Mouse (Mus musculus) limb, embryonic 14.5 days (tissue): Measurements from ENCODE around the gene Zic4. TPM values are rescaled to one million over a fixed set of nuclear protein-coding genes. Genes with fewer than 3 reads are reported as not detected.
A peak's percentile ranks its signal among the peaks of the same experiment; 100 is the strongest.

Experiments used
- ATAC-seq: fragments of 200-750 bp; cut with Nextera tagmentation; 2 replicates; pipeline ENCODE4 v1.8.0; 2017; ENCODE audit warnings: low read depth, moderate number of reproducible peaks, moderate TSS enrichment; ENCODE audit not compliant: low FRiP score
- DNase-seq: peaks from one replicate; pipeline ENCODE4 v3.0.0-alpha.2; 2015; ENCODE audit warnings: low spot score
- H3K27ac ChIP-seq: fragments of 300-500 bp; sonication (generic); replicated peaks from 2 replicates; pipeline ENCODE4 v1.5.1; 2014; ENCODE audit warnings: low read depth, mild to moderate bottlenecking, low read length, moderate library complexity, mixed read lengths
- H3K27me3 ChIP-seq: fragments of 300-500 bp; sonication (generic); 2 replicates; pipeline ENCODE4 v1.6.1; 2014; ENCODE audit warnings: low read length, mixed read lengths; ENCODE audit not compliant: control insufficient read depth, insufficient read depth
- H3K36me3 ChIP-seq: fragments of 300-500 bp; sonication (generic); 2 replicates; pipeline ENCODE4 v1.6.1; 2014; ENCODE audit warnings: mild to moderate bottlenecking, low read length, moderate library complexity, mixed read lengths; ENCODE audit not compliant: control insufficient read depth, insufficient read depth
- H3K4me1 ChIP-seq: fragments of 300-500 bp; sonication (generic); 2 replicates; pipeline ENCODE4 v1.6.1; 2014; ENCODE audit warnings: antibody characterized with exemption, low read length, mixed read lengths; ENCODE audit not compliant: control insufficient read depth, insufficient read depth
- H3K4me2 ChIP-seq: fragments of 300-500 bp; sonication (generic); replicated peaks from 2 replicates; pipeline ENCODE4 v1.6.1; 2014; ENCODE audit warnings: low read depth, mild to moderate bottlenecking, low read length, moderate library complexity; ENCODE audit not compliant: severe bottlenecking
- H3K4me3 ChIP-seq: fragments of 300-500 bp; sonication (generic); replicated peaks from 2 replicates; pipeline ENCODE4 v1.5.1; 2014; ENCODE audit warnings: low read length
- H3K9ac ChIP-seq: fragments of 300-500 bp; sonication (generic); 2 replicates; pipeline ENCODE4 v1.6.1; 2014; ENCODE audit warnings: mild to moderate bottlenecking, low read depth, low read length, moderate library complexity; ENCODE audit not compliant: severe bottlenecking
- H3K9me3 ChIP-seq: fragments of 300-500 bp; sonication (generic); 2 replicates; pipeline ENCODE4 v1.6.1; 2016; ENCODE audit warnings: low read length; ENCODE audit not compliant: control insufficient read depth
- POLR2A ChIP-seq: fragments of 200-500 bp; IDR thresholded peaks from 2 replicates; pipeline ENCODE4 v1.8.0; 2012; ENCODE audit warnings: inconsistent platforms, mild to moderate bottlenecking, moderate library complexity, borderline replicate concordance; ENCODE audit not compliant: insufficient read depth, insufficient read length; ENCODE audit errors: extremely low read depth
- WGBS: fragments of 180-500 bp; shearing (Covaris S2); extraction: QIAGEN DNeasy Blood & Tissue Kit; methylation state at CpG from one replicate; pipeline ENCODE4 v1.1.7; 2014; 5-methylcytosine and 5-hydroxymethylcytosine counted together
- polyA plus RNA-seq, 2 experiments: library from polyadenylated mRNA; depleted of rRNA in 1 of 2; stranded (reverse) in 1 of 2; unstranded in 1 of 2; fragments of >200 nt; fragmentation: Nextera tagmentation in 1 of 2; extraction: Ambion mirVana in 1 of 2; gene quantifications; 2 replicates each; pipeline versions ENCODE4 v1.2.1 to v1.2.3; 2012 to 2014

The Zic4 gene
- polyA plus RNA-seq (2012; rRNA removed) (0.38 and 0.69 TPM in 2 replicates), polyA plus RNA-seq (2014; fragmentation: Nextera tagmentation; extraction: Ambion mirVana) (0.10 and 0.39 TPM in 2 replicates)

- no peak for TF ChIP-seq POLR2A
- Histone ChIP-seq H3K36me3 (no peaks in the 10 kb centered on the region), H3K4me2 (peak within 1 kb of the TSS; percentile 47), H3K9me3 (no peaks in the 10 kb centered on the region), H3K4me3 (peak within 1 kb of the TSS; percentile 34), H3K9ac (peak within 1 kb of the TSS; percentile 34; the same call in 1 of the 2 replicates), H3K27me3 (peaks cover 86% of the 10 kb centered on the region), H3K4me1 (peaks cover 3% of the 10 kb centered on the region; the same call in 1 of the 2 replicates), H3K27ac (no peak within 1 kb of the TSS)
- DNase-seq: no peak
- 1% methylated on average over 44 of the region's 45 CpGs for WGBS
- ATAC-seq: peak; percentile 21; the same call in 1 of the 2 replicates
Observed at GRCm38 (mm10) chr9:91361856-91362601, at the start of gene Zic4. Gene Zic4 (plus strand): TSS chr9:91362413.

- no peak overlapping the region for H3K4me2 ChIP-seq
Observed at GRCm38 (mm10) chr9:91347591-91347990, 14.6 kb upstream of the Zic4 start.

DNA sequence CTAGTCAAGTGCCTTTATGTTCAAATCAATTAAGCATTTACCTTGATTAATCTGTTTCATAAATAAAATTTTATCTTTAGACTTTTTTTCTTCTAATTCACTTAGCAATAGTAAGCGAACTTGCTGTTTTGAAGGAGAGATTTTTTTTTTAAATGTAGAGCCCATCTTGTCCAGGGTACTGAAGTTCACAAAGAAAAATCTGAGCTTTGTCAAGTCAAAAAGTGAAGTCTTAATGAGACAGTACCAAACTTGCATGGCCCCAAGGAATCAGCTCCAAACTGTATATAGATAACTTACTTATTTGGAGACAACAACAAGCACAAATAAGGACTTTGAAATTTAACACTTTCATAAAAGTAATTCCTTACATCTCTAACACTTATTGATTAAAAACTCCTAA lies 13.5 kb upstream of the Zic4 start:
- H3K4me1 ChIP-seq: no peaks in the 10 kb centered on the region
- WGBS: 38% methylated on average over 1 of the region's 1 CpGs
- no peak overlapping the region for H3K4me3 ChIP-seq
- no peak overlapping the region for H3K9ac ChIP-seq
- no peak overlapping the region for H3K27ac ChIP-seq
- DNase-seq (no peak), ATAC-seq (no peak)
- H3K36me3 ChIP-seq: no peaks in the 10 kb centered on the region
- H3K4me2 ChIP-seq: no peak overlapping the region
- no peak for TF ChIP-seq POLR2A
- no peaks in the 10 kb centered on the region for H3K9me3 ChIP-seq
- peaks cover 50% of the 10 kb centered on the region for H3K27me3 ChIP-seq

More at GRCm38 (mm10) chr9:91347591-91347990, 14.6 kb upstream of the Zic4 start:
- Histone ChIP-seq H3K4me1 (no peaks in the 10 kb centered on the region), H3K9ac (no peak overlapping the region), H3K36me3 (no peaks in the 10 kb centered on the region), H3K27ac (no peak overlapping the region), H3K4me3 (no peak overlapping the region), H3K9me3 (no peaks in the 10 kb centered on the region), H3K27me3 (peaks cover 38% of the 10 kb centered on the region)
- no peak for DNase-seq
- WGBS: 66% methylated on average over 2 of the region's 2 CpGs
- ATAC-seq: no peak
- no peak for TF ChIP-seq POLR2A

DNA sequence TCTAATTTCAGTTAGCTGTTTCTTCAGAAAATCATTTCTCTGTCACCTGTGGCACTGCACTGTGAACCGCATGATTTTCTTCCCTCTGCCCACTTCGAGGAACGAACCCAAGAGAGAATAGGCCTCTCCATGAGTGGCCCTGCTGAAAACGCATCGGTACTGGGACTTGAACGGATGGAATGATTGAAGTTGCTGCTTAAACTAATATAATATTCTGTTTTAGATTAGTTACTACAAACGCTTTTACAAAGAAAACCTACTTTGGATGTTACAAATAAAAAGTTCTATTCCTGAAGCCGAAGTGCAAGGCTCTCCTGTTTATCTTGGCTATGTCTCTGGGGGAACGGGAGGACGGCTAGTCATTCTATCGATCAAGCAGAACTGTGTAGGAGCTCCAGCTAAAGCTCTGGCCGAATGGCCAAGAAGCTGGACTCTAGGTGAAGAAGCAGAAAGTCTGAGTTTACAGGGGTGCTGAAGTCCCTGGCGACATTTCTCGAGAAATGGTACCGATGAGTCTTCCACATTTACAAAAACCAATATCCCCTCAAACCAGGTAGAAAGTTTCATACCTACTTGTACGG lies 11.9 kb upstream of the Zic4 start:
- DNase-seq: no peak
- WGBS: 3% methylated on average over 16 of the region's 16 CpGs
- no peaks in the 10 kb centered on the region for H3K9me3 ChIP-seq
- H3K4me1 ChIP-seq: no peaks in the 10 kb centered on the region
- H3K9ac ChIP-seq: no peak overlapping the region
- no peaks in the 10 kb centered on the region for H3K36me3 ChIP-seq
- no peak overlapping the region for H3K4me2 ChIP-seq
- no peak overlapping the region for H3K4me3 ChIP-seq
- H3K27me3 ChIP-seq: peaks cover 65% of the 10 kb centered on the region
- ATAC-seq: no peak
- no peak overlapping the region for H3K27ac ChIP-seq
- TF ChIP-seq POLR2A: no peak

- Histone ChIP-seq H3K27ac (no peak overlapping the region), H3K9me3 (no peaks in the 10 kb centered on the region), H3K27me3 (peaks cover 71% of the 10 kb centered on the region), H3K36me3 (no peaks in the 10 kb centered on the region), H3K4me2 (no peak overlapping the region), H3K4me3 (no peak overlapping the region), H3K4me1 (no peaks in the 10 kb centered on the region), H3K9ac (no peak overlapping the region)
- ATAC-seq: no peak
- DNase-seq: no peak
- no peak for TF ChIP-seq POLR2A
- 2% methylated on average over 14 of the region's 14 CpGs for WGBS
Observed at GRCm38 (mm10) chr9:91350861-91351291, 11.3 kb upstream of the Zic4 start.
